Mouse (Mus musculus) liver, embryonic 14.5 days (tissue): ENCODE results near the gene Hnrnpa1.

ENCODE experiments used
- CTCF ChIP-seq: IDR thresholded peaks from 2 replicates; pipeline ENCODE4 v1.5.1; 2016; ENCODE audit warnings: antibody characterized with exemption, low read depth, control low read depth
- EP300 ChIP-seq: IDR thresholded peaks from 2 replicates; pipeline ENCODE4 v1.6.1; 2016; ENCODE audit warnings: antibody characterized with exemption, low read depth

- TF ChIP-seq EP300, result no peak
- no peak for TF ChIP-seq CTCF
Measured at GRCm38 (mm10) chr15:103227572-103227971, 12.7 kb upstream of the Hnrnpa1 start.
